Mouse (Mus musculus): Measurements from ENCODE around the gene Pik3c2a.

The Pik3c2a gene

DNA sequence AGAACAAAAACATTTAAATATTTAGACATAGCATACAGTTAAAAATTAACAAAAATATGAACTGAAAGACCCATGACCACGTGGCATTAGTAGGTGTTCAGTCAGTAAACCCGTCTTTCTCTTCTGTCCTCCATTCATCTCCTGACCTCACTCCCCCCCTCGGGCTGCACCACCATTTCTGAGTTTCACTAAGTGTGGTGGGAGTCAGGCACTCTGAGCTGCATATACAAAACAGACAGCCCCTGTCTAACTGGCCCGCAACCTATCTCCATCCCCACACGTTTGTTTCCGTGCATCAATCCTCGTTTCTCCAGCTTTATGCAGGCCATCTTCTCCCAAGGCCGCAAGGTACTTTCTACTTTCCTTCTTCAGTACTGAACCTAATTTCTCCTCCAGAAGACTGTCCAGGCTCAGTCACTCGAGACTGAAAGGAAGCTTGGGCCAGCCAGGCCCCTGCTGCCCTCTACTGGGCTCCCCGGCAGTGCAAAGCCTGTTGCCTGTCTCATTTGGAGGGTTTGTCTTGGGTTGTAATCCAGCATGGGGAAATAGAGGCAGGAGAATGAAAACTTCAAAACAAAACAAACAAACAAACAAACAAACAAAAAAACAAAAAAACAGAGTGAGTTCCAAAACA, 119.8 kb downstream of the Pik3c2a start:
- TF ChIP-seq GATA4 (IDR thresholded peaks at IDR 0.05; ENCODE audit: insufficient replicate concordance, low read length): no peak

DNA sequence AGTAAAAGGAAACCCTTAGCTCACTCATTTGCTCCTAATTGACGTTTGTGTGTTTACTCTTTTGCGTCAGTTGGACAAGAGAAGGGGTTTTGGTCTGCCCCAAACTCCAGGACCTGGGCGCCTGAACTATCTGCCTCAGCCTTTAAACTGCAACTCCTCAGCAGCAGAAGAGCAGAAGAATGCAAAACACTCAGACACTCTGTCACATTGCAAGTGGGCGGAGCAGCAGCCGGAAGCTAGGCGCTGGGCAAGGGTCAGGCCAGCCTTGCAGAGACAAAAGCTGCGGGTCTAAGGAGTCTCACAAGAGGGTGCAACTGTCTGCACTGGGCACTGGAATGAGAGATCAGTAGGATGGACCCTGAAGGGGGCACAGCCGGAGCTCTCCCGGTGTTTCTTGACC, 133.8 kb downstream of the Pik3c2a start:
- TF ChIP-seq GATA4 (IDR thresholded peaks at IDR 0.05; ENCODE audit: insufficient replicate concordance, low read length): no peak

DNA sequence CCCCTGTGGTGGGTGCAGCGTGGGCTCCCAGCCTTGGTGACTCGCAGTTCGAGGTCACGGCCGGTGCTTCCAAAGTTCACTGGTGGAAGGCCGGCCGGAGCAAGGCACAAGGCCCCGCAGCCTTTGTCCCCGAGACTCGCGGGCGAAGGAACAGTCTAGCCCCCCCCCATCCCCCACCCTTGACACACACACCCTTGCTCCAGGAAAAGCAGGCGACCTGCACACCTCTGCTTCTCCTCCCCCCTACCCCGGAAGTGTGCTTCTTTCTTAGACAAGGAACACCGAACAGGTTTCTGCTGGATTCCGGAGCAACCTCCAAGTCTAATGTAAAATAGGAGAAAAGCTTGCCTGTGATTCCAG, 134.6 kb downstream of the Pik3c2a start:
- no peak for TF ChIP-seq GATA4 (IDR thresholded peaks at IDR 0.05; ENCODE audit: insufficient replicate concordance, low read length)

DNA sequence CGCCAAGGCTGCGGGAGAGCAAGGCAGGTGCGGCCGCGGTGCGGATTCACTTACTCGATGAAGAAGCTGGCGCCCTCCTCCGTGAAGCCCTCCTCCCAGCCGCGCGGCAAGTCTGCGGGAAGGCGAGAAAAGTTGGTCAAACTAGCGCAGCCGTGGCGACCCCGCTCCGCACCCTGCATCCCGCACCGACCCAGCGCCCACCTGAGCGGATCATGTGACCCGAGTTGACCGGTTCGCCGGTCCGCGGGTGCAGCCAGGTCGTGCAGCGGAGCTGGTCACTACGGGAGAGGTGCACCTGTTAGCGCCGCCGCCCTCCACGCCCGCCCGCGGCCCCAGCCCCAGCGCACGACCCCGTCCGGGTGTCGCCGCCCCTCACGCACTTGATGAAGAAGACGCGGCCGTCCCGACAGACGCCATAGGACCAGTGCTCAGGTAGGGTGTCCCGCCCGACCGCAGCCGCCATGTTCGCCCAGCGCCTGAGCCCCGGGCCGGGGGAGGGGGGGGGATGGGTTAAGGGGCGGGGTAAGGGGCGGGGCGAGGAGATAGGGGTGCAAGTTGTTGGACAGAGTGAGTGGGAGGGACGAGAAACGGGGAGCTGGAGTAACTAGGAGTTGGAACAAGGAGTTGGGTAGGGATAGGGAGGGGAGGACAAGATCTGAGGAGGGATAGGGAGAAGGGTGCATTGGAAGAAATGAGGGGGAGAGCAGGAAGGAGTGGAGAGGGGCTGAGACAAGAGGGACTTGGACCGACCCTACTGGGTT, 135.2 kb downstream of the Pik3c2a start, which contains the start of gene Plekha7:
Gene Plekha7 (minus strand): TSS at position 506 of the 761 bp plus-strand sequence.
- no peak for TF ChIP-seq GATA4 (IDR thresholded peaks at IDR 0.05; ENCODE audit: insufficient replicate concordance, low read length)

DNA sequence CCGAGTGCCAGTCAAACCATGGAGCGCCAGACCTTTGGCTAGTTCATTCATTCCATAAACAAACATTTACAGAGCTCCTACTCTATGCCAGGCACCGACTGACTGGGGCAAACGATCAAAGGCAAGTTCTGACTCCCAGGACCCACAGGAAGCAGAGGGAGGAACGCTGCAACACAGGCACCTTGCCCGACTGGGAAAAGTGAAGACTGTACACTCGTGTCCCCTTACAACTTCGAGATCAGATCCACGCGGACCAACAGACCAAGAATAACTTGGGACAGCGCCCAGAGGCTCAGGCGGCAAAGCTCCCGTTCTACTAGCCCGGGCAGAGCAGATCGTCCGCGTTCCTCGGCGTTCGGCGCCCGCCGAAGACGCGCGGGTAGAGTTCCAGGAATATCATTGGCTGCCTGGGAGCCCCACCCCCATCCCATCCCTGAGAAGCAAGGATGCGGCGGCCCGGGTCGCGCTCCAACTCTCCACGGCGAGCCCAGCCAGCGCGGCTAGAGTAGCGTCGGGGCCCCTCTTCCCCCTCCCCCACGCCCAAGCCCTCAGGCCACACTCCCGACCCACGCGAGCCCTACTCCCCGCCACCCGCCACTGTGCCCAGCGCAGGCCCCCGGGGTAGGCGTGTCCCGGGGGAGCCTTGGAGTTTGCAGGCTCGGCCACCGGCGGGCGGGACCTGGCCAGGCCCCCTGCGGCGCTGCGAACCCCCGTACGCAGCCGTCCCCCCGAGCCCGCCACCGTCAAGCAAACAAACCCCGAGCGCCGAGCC, 136.0 kb downstream of the Pik3c2a start:
- TF ChIP-seq GATA4 (IDR thresholded peaks at IDR 0.05; ENCODE audit: insufficient replicate concordance, low read length): no peak

DNA sequence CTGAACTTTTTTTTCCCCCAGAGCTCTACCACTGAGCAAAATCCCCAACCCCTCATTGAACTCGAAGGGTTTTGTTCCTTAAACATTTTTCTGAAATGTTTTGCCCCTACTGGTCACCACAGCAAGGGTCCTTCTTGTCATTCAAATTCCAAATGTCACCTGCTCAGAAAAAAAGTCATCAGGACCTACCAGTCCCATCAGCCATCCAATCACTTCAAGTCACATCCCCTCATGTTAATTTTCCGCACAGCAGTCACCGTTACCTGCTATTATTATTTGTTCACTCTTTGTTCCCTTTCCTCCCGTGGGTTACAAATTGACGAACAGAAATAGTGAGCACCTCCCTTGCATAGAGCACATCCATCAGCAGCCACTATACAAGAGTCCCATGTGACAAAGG, 136.6 kb downstream of the Pik3c2a start:
- TF ChIP-seq GATA4 (IDR thresholded peaks at IDR 0.05; ENCODE audit: insufficient replicate concordance, low read length): no peak

DNA sequence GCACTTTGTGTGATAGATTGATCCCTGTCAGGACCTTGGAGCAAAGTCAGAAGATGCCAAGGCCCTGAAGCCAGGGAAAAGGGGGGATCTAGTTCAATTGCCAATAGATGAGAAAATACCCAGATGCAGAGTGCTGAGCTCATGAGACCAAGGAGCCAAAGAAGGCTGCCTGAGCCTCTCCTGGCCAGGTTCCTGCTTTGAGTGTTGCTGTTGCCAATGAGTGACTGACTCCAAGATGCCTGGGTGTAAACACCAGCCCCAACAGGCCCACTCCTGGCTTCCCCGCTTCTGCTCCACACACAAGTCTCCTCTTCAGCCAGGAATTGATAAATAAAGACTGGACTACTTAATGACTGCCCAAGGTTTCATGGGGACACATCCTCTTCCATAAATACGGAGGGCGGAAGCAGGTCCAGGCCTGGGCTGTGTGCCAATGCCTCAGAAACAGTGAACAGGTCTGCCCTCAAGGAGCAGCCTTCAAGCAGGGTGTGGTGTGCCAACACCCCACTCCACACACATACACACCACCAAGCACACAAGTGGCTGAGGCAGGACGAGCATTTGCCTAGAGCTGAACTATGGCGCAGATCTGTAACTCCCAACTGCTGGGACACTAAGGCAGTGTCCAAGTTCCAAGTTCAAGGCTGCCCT, 141.5 kb downstream of the Pik3c2a start:
- TF ChIP-seq GATA4 (IDR thresholded peaks at IDR 0.05; ENCODE audit: insufficient replicate concordance, low read length): no peak

DNA sequence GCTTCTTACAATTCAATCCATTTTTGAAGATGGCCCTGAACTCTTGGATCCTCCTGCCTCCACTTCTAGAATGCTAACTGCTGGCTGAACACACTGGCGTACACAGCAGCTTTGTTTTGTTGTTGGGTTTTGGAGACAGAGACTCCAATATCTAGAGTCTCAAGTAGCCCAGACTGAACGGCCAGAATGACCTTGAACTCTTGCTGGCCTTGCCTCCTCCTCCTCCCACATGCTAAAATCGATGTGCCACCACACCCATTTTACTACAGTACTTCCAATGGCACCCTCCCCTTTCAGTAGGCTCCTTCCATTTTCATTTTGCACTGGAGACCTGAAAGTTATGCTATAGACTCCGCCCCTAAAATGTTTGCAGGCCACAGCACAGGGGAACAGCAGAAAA, 142.1 kb downstream of the Pik3c2a start:
- no peak for TF ChIP-seq GATA4 (IDR thresholded peaks at IDR 0.05; ENCODE audit: insufficient replicate concordance, low read length)

DNA sequence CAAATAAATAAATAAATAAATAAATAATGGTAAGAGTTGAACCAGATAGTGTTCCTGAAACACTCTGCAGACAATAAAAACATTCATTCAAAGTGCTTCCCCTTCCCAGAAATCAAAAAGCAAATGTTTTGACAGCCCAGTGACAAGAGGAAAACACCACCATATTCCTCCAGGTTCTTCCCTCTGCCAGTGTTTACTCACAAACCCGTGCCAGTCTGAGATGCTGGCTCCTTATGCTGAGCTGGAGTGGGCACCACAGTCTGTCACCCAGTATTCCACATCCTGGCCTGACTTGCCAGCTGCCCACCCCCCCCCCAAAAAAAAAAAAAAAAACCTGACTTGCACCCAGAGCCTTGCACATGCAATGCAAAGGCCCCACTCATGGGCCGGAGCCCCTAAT, 144.4 kb downstream of the Pik3c2a start:
- no peak for TF ChIP-seq GATA4 (IDR thresholded peaks at IDR 0.05; ENCODE audit: insufficient replicate concordance, low read length)

DNA sequence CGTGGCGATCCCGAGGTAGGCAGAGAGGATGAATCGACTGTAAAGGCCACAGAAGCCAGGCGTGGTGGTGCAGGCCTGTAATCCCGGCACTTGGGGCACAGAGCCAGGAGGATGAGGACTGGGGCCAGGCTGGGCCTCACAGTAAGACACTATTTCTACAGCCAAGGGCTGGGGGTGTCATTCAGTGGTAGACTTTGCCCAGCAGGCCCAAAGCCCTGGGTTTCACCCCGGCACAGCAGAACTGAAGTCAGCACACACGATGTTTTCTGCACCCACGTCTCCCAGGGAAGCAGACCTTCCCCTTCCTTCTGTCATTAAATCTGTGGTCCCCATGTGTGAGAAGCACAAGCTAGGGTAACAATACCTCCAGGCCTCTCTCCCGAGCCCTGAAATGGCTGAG, 144.9 kb downstream of the Pik3c2a start:
- TF ChIP-seq GATA4 (IDR thresholded peaks at IDR 0.05; ENCODE audit: insufficient replicate concordance, low read length): no peak

DNA sequence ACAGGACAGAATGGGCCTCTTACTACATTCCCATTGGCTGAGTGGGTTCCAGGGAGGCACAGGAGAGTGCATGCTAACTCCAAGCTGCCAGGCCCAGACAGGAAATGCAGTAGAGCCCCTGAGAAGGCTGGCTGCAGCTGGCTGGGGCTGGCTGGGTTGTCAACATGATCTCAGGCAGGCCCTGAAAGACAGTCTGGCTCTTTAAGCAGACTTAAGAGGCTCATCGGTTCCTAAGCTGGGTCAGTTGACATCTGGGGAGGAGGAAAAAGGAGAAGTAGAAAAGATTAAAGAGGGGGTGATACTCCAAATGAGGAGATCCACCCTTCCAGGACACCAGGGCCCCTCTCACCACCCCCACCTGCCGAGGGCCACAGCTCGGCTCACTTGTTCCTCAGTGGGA, 148.3 kb downstream of the Pik3c2a start:
- TF ChIP-seq GATA4 (IDR thresholded peaks at IDR 0.05; ENCODE audit: insufficient replicate concordance, low read length): no peak

DNA sequence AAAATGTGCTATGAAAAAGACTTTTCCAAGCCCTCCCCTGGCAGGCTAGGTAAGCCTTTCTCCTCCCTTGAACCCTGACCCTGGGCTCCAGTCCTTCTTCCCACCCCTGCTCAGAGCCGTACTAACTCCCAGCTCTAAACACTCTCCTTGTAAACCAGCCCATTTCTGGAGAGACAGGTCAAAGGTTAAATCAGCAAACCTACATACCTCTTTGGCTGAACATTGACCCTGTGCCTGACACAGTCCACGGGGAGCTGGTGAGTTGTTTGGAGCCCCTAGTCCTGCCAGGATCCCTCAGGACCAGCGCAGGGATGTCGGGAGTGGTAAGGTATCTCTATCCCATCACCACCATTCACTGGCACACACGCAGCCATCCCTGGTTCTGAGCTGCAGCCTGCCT, 150.9 kb downstream of the Pik3c2a start:
- no peak for TF ChIP-seq GATA4 (IDR thresholded peaks at IDR 0.05; ENCODE audit: insufficient replicate concordance, low read length)

DNA sequence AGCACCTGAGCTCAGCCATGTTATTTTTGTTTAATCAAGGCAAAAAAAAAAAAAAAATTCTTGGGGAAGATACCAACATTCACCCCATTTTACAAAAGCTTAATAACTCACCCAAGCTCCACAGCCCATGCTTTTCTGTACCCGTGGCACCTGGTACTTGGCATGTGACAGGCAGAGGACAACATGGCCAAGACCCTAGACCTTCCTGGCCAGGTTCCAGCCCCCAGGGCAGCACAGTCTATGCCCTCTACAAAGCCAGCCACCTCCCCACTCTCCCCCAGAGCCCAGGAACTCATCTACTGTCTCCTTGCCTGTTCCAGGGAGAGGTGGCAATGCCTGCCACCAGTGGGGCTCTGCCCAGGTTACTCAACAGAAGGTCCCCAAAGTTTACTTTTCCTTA, 152.7 kb downstream of the Pik3c2a start:
- TF ChIP-seq GATA4 (IDR thresholded peaks at IDR 0.05; ENCODE audit: insufficient replicate concordance, low read length): no peak

DNA sequence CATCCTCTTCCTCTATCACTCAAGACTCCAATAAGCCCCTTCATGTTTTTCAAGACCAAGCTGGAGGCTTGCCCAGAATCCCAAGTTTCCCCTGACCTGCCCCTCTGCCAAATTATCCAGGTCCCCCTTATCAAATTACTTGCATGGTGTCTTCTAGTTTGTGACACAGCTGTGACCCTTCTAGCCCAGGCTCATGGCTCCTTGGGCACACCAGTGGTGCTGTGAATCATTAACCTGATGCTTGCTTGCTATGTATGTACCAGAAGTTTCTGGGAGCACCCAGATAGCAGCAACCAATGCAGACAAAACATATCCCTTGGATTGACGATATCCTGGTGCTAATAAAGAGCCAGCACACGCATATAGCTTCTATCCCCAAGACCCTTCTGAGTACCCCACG, 154.3 kb downstream of the Pik3c2a start:
- TF ChIP-seq GATA4 (IDR thresholded peaks at IDR 0.05; ENCODE audit: insufficient replicate concordance, low read length): no peak

DNA sequence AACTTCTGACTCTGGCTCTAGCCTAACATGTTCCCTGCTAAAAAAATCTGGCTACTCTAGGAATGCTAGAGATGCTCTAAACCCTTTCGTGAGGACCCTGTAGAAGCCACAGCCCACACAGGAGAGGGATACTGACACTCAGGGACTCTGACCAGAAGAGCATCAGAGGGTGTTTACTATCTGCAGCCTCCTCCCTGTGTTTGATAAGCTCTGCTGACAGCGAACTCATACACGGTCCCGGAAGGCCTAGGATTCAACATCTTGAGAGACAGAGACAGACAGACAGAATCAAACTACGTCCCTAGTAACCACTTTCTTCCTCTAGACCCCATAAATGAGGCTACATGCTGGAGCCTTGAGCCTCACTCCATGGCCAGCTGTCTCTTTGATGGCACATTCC, 155.3 kb downstream of the Pik3c2a start:
- TF ChIP-seq GATA4 (IDR thresholded peaks at IDR 0.05; ENCODE audit: insufficient replicate concordance, low read length): no peak
